Mouse (Mus musculus): ENCODE measurements around the gene Bex6.
A peak's percentile ranks its signal among the peaks of the same experiment; 100 is the strongest.
"Not testable (repeated sequence)": the region's sequence is repeated elsewhere in the genome, so short reads cannot be mapped to it uniquely, and the experiment has no call there.

The Bex6 gene

DNA sequence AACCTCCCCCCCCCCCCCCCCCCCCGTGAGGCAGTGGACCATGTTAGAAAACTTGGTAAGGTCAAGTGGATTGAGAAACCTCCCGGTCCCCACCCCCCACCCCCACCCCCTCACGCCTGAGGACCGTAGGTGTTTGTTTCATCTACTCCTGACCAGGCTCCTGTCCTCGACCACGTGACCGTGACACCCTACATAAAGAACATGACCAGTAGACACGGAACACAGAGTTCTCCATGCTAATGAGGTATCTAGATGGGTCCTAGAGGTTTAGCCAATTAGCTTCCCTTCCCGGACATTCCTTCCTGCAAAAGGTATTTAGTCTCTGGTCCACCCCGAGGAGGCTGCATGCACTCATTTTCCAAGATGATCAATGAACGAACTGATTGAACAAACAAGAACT, 6.2 kb upstream of the Bex6 start:
- no peak for DNase-seq (ENCODE audit: low spot score in 2 of 2)

- no peak for DNase-seq (ENCODE audit: low spot score in 2 of 2)
Measured at GRCm38 (mm10) chr16:32174340-32175005, 5.2 kb upstream of the Bex6 start.

GRCm38 (mm10) chr16:32175029-32175428, 4.6 kb upstream of the Bex6 start:
- DNase-seq (ENCODE audit: low spot score in 2 of 2): no peak

DNA sequence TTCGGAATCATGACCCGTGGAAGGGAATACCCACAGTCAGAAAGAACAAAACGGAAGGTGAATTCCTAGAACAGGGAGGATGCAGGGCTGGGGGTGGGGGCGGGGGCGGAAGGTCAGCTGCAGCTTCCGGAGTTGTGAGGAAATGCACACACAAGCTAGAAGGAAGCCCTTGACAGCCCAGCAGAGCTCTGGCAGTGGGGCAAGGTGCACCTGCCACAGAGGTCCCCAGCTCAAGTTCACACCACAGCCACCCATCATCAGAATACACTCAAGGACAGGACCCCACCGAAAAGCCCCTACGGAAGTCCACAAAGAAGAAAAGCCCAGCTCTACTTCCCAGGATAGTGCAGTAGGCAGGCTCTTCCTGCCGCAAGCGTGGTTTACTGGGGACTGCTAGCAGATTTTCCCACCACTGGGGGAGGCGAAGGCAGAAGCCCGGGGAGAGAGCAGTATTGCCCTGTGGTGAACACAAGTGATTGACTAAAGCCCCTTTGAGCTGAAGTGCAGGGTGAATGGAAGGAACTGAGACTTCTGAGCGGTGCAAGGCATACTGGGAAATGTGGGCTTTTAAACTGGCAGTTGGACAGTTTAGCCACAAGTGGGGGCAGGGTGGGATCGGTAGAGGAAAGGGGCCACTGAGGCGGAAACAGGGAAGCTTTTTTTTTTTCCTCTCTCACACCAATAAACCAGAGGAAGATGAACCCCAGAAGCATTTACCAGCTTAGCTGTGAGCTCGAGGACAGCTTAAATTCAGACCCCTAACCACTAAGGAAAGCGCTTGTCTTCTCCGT, 2.5 kb upstream of the Bex6 start:
- DNase-seq (ENCODE audit: low spot score in 2 of 2): no peak

- no peak for DNase-seq (ENCODE audit: low spot score in 2 of 2)
Measured at GRCm38 (mm10) chr16:32186056-32186455, 6.4 kb downstream of the Bex6 start.

DNA sequence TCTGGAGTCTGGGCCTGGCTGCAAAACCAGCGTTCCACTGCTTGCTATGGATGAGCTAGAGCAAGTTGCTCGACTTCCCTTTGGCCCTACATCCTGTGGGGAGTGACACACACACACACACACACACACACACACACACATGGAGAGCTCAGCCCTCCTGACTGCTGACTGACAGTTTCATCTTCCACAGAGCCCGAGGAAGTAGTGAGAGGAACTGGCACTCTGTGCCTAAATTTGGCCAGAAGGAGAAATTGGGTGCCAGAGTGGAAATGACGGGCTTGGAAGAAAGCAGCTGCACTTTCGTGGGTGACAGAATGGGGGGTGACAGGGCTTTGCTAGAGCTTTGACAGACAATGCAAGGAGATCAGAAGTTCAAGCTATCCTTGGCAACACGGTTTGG, 9.5 kb downstream of the Bex6 start:
- peak in 1 of 2 experiments; percentile 14 for DNase-seq (ENCODE audit: low spot score in 2 of 2)

DNA sequence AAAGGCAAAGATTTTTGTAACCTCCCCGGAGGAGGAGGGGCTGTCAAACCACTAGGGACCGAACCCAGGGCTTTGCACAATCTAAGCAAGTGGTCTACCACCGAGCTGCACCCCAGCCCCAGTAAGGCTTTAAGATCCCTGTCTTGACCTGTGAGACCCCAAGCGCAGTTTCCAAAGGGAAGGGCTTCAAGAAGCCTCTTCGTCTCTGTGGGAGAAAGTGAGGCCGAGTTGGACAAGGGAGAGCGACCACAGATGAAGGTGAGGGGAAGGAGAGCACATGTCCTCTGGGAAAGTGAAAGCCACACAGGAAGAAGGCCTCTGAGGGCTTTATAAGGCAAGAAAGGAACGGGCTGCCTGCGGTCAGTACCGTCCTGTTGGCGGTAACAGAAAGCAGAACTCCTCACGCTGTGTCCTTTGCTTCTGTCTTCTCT, 10.4 kb downstream of the Bex6 start:
- no peak for DNase-seq (ENCODE audit: low spot score in 2 of 2)

DNA sequence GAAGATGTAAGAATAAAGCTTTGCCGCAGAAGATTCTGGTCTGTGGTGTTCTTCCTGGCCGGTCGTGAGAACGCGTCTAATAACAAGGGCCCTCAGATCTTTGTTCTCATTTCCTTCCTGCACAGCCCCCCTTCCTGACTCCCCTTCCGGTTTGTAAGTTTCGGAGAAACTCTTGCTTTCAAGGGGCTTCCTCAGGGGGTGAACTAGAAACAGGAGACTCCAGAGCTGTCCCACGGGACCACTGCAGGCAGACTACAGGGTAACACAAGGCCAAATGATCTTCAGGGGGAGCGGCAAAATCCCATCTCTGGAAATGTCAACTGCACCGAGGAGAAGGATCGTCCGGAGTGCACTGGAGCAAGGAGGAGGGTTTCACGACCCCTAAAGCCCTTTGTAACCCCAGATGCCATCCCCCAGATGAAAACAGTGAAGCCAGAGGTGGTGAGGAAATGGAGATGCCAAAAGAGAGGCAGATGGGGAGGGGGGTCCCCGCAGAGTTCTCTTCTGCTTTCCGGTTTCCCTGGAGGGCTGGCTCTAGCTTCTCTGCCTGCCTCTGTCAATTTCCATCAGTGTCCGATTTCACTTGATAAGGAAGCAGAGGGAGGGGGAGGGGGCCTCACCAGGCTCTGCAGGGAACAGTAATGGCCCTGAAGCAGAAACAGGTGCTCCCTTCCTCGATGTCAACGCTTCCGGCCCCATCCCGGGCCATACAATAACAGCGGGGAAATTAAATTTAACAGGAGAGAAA, 20.8 kb downstream of the Bex6 start:
- DNase-seq (ENCODE audit: low spot score in 2 of 2): no peak

GRCm38 (mm10) chr16:32201004-32201325, 21.3 kb downstream of the Bex6 start:
- DNase-seq (ENCODE audit: low spot score in 2 of 2): no peak

DNA sequence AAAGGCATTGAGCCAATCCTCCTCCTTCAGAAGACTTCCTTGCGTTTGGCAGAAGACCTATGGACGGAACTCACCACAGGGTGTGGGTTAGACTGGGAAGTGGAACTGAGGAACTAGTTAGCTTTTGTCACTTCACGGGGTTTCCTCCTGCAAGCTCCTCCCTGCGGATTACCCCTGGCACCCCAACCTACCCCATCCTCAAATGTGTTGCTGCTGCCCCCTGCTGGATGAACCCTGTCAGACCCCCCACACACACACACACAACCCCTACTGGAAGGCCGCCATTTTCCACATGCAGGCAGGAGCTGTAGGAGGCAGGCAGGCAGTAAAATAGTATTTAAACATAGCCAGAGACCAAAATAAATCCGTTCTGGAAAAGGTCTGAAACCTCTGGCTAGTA, 23.1 kb downstream of the Bex6 start:
- peak; percentile 17 to 50 for DNase-seq (ENCODE audit: low spot score in 2 of 2)

GRCm38 (mm10) chr16:32204902-32205301, 25.3 kb downstream of the Bex6 start:
- no peak for DNase-seq (ENCODE audit: low spot score in 2 of 2)

DNA sequence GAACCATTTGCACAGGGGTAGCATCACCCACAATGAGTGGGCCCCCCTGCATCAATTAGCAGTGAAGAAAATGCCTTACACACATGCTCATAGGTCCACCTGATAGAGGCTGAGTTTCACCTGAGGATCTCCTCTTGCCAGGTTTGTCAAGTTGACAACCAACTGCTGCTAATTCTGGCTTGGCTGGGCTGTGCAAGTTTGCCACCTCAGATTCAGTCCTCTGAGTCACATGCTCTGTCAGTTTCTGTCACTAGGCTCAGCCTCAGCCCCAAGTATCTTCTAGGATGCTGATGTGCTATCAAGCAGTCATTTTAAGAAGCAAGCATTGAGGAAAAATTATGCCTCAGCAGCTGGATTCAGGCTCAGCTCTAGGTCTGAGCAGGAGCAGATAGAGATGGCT, 34.5 kb downstream of the Bex6 start:
- peak in 1 of 2 experiments; percentile 16 for DNase-seq (ENCODE audit: low spot score in 2 of 2)

GRCm38 (mm10) chr16:32214804-32215576, 35.4 kb downstream of the Bex6 start:
- DNase-seq (ENCODE audit: low spot score in 2 of 2): peak; percentile 61 to 65

DNA sequence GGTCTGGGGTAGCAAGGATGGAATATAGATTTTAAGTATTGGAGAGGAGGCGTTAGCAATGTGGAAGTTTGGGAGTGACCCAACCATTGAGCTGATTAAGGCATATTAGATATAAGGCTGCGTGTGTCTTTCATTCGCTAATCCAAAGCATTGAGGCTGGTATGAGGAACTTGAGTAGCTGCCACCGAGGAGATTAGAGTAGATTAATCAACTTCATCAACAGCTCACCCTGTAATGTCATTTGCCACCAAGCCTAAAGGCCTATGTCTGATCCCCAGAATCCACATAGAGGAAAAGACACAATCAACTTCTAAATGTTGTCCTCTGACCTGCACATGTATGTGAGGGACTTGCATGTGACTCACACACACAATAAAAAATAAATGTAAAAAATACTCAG, 42.2 kb downstream of the Bex6 start:
- DNase-seq (ENCODE audit: low spot score in 2 of 2): no peak

GRCm38 (mm10) chr16:32222399-32222798, 42.8 kb downstream of the Bex6 start:
- no peak for DNase-seq (ENCODE audit: low spot score in 2 of 2)

DNA sequence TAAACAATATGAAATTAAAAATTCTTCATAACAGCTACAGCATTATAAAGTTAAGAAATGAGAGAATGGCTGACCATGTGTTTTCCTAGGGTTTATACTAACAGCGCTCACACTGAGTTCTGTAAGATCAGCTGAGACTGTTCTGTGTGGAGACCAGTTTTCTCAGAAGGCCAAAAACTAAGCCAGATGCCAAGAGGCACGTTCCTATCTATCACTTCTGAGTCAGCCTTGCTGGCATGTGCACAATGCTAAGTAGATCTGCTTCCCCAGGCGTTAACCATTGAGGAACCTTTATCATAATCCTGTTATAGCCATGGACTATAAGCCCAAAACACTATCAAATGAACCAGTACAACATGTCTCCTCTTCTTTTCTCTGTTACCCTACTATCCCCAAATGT, 52.4 kb downstream of the Bex6 start:
- DNase-seq (ENCODE audit: low spot score in 2 of 2): not testable (repeated sequence)

Data from right cerebral cortex, adult 2 months (tissue).